Mouse (Mus musculus): ENCODE results near the gene Olfr1014. TPM values are rescaled to one million over a fixed set of nuclear protein-coding genes. Genes with fewer than 3 reads are reported as not detected.

Gene Olfr1014
- total RNA-seq (2023), result not detected

DNA sequence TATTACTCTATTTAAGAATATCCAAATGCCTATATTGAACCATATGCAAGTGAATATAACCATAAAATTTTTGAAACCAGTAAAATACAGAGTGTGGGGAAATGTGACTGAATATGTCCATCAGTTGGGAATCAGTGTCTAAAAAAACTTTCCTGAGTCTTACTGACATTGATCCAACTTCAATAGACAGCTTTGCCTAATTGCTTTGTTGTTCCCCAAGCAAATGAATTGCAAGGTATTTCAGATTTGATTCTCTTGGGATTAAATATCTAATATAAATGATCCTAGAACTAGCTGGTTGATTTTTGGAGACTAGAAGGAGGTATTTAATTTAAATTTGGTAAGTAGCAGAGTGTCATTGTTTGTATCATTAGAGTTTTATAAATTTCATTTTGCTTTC lies at the start of gene Olfr1014:
Gene Olfr1014, plus strand, starts transcription at position 301 of the 400 bp plus-strand sequence.

DNA sequence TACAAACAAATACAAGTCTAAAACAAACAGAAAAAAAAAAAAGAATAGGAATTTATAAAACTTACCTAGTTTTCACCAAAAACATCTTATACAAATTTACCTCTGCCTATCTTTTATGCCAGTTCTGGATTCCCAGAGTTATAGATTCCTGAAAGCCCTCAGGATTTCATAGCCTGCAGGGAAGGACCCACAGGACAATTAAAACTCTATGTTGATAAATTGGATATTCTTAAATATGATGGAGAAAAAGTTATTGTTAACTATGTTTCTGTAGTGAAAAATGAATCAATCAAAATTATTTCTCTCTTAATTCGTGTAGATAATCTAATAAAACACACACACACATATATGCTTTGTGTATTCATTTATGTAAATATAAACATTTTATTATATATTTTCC lies 9.8 kb upstream of the Olfr1014 start, which contains the start of gene Olfr1012:
Gene Olfr1012, minus strand, starts transcription at position 101 of the 400 bp plus-strand sequence.

DNA sequence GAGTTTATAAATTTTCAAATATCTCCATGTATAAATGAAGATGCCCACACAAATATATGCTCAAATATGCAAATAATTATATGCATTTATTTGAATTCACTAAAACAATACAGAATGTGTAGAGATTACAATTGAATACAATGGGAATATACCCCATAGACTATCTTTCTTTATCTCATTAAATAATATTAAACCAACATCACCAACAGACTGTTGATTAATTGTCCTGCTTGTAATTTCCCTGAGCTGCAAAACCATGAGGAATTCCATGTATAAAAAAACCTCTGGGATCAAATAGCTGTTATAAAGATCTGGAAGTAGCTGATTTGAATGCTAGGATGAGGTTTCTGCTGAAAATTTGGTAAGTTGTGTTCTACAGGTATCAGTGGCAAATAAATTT lies 5.7 kb upstream of the Olfr1014 start, which contains the start of gene Olfr1013:
Gene Olfr1013, plus strand, starts transcription at position 301 of the 400 bp plus-strand sequence.

DNA sequence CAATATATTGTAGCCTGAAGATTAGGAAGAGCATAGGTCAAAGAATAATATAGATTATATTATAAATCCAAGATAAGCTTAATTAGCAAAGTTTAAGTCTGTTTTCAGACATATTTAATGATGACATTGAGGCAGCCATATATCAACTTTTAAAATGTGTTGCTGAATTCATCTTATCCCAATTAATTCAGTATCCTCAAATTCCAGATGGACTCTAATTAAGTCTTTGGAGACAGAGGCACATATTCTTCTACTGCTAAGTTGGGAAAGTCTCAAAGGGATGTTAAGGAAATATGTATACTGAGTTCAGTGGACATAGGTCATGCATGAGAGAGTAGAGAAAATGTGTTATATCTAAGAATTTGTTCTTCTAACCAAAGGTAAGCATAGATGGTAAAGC lies 9.2 kb downstream of the Olfr1014 start, which contains the start of gene Olfr1015:
Gene Olfr1015, plus strand, starts transcription at position 301 of the 400 bp plus-strand sequence.

DNA sequence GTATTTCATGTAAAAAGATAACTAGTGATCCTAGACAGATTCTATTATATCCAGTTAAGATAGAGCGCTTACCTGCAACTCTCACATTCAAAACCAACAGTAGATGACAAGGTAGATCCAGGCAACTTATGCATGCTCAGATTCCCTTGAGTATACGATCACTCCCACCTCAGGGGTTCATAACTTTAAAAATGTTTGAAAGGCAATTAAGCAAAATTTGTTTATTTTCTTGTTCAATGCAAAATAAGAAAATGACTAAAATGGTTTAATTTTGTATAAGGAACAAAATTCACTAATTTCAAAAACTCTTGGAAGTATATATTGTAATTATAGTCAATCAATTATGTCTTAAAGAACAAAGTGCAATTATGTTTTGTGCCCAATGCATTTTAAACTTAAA lies 29.9 kb downstream of the Olfr1014 start, which contains the start of gene Olfr1016:
Gene Olfr1016, minus strand, starts transcription at position 101 of the 400 bp plus-strand sequence.

DNA sequence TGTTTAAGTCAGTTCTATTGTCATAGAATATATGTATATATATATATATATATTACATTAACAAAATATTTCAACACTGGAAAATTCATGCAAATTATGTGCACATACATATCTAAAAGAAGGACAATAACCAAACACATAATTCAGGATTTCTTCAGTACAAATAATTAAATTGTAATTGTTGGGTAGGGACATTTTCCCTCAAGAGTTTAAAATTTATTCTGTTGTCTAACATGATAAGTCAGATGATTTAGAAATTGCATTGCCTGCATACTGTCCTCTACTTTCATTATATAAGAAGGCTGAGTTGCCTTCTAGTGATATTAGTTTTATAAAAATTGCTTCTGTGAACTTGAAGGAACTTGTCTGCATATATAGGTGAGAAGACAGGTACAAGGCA lies 45.7 kb downstream of the Olfr1014 start, which contains the start of gene Olfr1018:
Gene Olfr1018, plus strand, starts transcription at position 301 of the 400 bp plus-strand sequence.

Other genes starting within 250 kb of the Olfr1014 start
- not detected for gene Olfr996, start 193.5 kb upstream of the Olfr1014 start, total RNA-seq (2023)
- not detected for gene Olfr998, start 183.8 kb upstream of the Olfr1014 start, total RNA-seq (2023)
- not detected for gene Olfr1000, start 160.8 kb upstream of the Olfr1014 start, total RNA-seq (2023)
- gene Olfr1002, start 122.0 kb upstream of the Olfr1014 start, total RNA-seq (2023), result not detected
- not detected for gene Olfr154, start 108.3 kb upstream of the Olfr1014 start, total RNA-seq (2023)
- gene Olfr1006, start 93.9 kb upstream of the Olfr1014 start, total RNA-seq (2023), result not detected
- gene Olfr1008, start 83.3 kb upstream of the Olfr1014 start, total RNA-seq (2023), result not detected
- gene Olfr1009, start 57.3 kb upstream of the Olfr1014 start, total RNA-seq (2023), result not detected
- gene Olfr1012, start 9.9 kb upstream of the Olfr1014 start, total RNA-seq (2023), result not detected
- not detected for gene Olfr1013, start 5.6 kb upstream of the Olfr1014 start, total RNA-seq (2023)
- gene Olfr1015, start 9.3 kb downstream of the Olfr1014 start, total RNA-seq (2023), result not detected
- not detected for gene Olfr1016, start 29.8 kb downstream of the Olfr1014 start, total RNA-seq (2023)
- gene Olfr1018, start 45.8 kb downstream of the Olfr1014 start, total RNA-seq (2023), result not detected
- gene Olfr1019, start 72.8 kb downstream of the Olfr1014 start, total RNA-seq (2023), result not detected
- not detected for gene Olfr1020, start 74.3 kb downstream of the Olfr1014 start, total RNA-seq (2023)
- not detected for gene Olfr1022, start 95.9 kb downstream of the Olfr1014 start, total RNA-seq (2023)
- not detected for gene Olfr1023, start 112.9 kb downstream of the Olfr1014 start, total RNA-seq (2023)
- not detected for gene Olfr1024, start 132.3 kb downstream of the Olfr1014 start, total RNA-seq (2023)
- gene Olfr1025-ps1, start 142.5 kb downstream of the Olfr1014 start, total RNA-seq (2023), result not detected
- gene Olfr1026, start 148.8 kb downstream of the Olfr1014 start, total RNA-seq (2023), result not detected
- not detected for gene Olfr1028, start 177.7 kb downstream of the Olfr1014 start, total RNA-seq (2023)
- gene Olfr1029, start 201.2 kb downstream of the Olfr1014 start, total RNA-seq (2023), result not detected
- not detected for gene Olfr1030, start 206.6 kb downstream of the Olfr1014 start, total RNA-seq (2023)
- not detected for gene Olfr1031, start 217.6 kb downstream of the Olfr1014 start, total RNA-seq (2023)
- not detected for gene Olfr1032, start 232.8 kb downstream of the Olfr1014 start, total RNA-seq (2023)
- gene Olfr1033, start 247.9 kb downstream of the Olfr1014 start, total RNA-seq (2023), result not detected